Mouse (Mus musculus): ENCODE measurements around the gene Cers4. TPM values are rescaled to one million over a fixed set of nuclear protein-coding genes. Genes with fewer than 3 reads are reported as not detected.

The Cers4 gene
- 27.8 TPM for polyA plus RNA-seq (2017; shearing (Covaris generic))

GRCm38 (mm10) chr8:4492851-4493685 lies at the start of gene Cers4:
Cers4 (plus strand) TSS chr8:4493026.

Other genes starting within 250 kb of the Cers4 start
- gene Tgfbr3l, start 244.8 kb upstream of the Cers4 start, polyA plus RNA-seq (2017; shearing (Covaris generic)), result 7.6 TPM
- gene Snapc2, start 239.9 kb upstream of the Cers4 start, polyA plus RNA-seq (2017; shearing (Covaris generic)), result 28.9 TPM
- gene Ctxn1, start 233.8 kb upstream of the Cers4 start, polyA plus RNA-seq (2017; shearing (Covaris generic)), result 0.39 TPM
- gene Timm44, start 217.1 kb upstream of the Cers4 start, polyA plus RNA-seq (2017; shearing (Covaris generic)), result 57.3 TPM
- 9.9 TPM for gene Ccl25, start 167.8 kb upstream of the Cers4 start, polyA plus RNA-seq (2017; shearing (Covaris generic))
- gene Elavl1, start 167.6 kb upstream of the Cers4 start, polyA plus RNA-seq (2017; shearing (Covaris generic)), result 253 TPM
- 10.0 TPM for gene Zfp958, start 120.1 kb downstream of the Cers4 start, polyA plus RNA-seq (2017; shearing (Covaris generic))